Mouse (Mus musculus) urinary bladder, adult 18-20 months (tissue): ENCODE data around the gene Pygm.
A peak's percentile ranks its signal among the peaks of the same experiment; 100 is the strongest.

ENCODE experiments used
- DNase-seq, 2 experiments: peaks; one replicate each; pipeline ENCODE4 v3.0.0; 2022; ENCODE audit warnings: low spot score in 2 of 2, mixed read lengths in 2 of 2

Gene Pygm

GRCm38 (mm10) chr19:6352107-6352505, 32.1 kb upstream of the Pygm start:
- no peak for DNase-seq

- DNase-seq, result no peak
Measured at GRCm38 (mm10) chr19:6354030-6354429, 30.2 kb upstream of the Pygm start.

GRCm38 (mm10) chr19:6361291-6361690, 22.9 kb upstream of the Pygm start:
- no peak for DNase-seq

GRCm38 (mm10) chr19:6363091-6363410, 21.1 kb upstream of the Pygm start:
- DNase-seq, result no peak

GRCm38 (mm10) chr19:6363411-6364240, 20.6 kb upstream of the Pygm start, which contains the start of gene Sf1:
Gene Sf1 (plus strand): TSS chr19:6363690.
- DNase-seq, result peak; percentile 98 to 100

GRCm38 (mm10) chr19:6364317-6364725, 19.9 kb upstream of the Pygm start:
- peak; percentile 86 to 88 for DNase-seq

GRCm38 (mm10) chr19:6364842-6365241, 19.4 kb upstream of the Pygm start:
- DNase-seq, result no peak

GRCm38 (mm10) chr19:6370175-6370574, 14.0 kb upstream of the Pygm start:
- DNase-seq, result no peak

- DNase-seq, result no peak
Measured at GRCm38 (mm10) chr19:6372433-6372832, 11.8 kb upstream of the Pygm start.

- DNase-seq, result peak; percentile 34 to 72
Measured at GRCm38 (mm10) chr19:6373539-6374400, 10.4 kb upstream of the Pygm start.

GRCm38 (mm10) chr19:6374571-6374970, 9.6 kb upstream of the Pygm start:
- no peak for DNase-seq

- no peak for DNase-seq
Measured at GRCm38 (mm10) chr19:6375423-6376254, 8.6 kb upstream of the Pygm start.

- DNase-seq, result no peak
Measured at GRCm38 (mm10) chr19:6376255-6376564, 8.0 kb upstream of the Pygm start.

- DNase-seq, result no peak
Measured at GRCm38 (mm10) chr19:6376643-6377042, 7.6 kb upstream of the Pygm start.

- DNase-seq, result no peak
Measured at GRCm38 (mm10) chr19:6377327-6378040, 6.7 kb upstream of the Pygm start.

GRCm38 (mm10) chr19:6380411-6381166, 3.6 kb upstream of the Pygm start:
- DNase-seq, result no peak

- no peak for DNase-seq
Measured at GRCm38 (mm10) chr19:6381238-6381637, 3.0 kb upstream of the Pygm start.

- no peak for DNase-seq
Measured at GRCm38 (mm10) chr19:6382323-6382924, 1.8 kb upstream of the Pygm start.

- no peak for DNase-seq
Measured at GRCm38 (mm10) chr19:6383470-6383869, 729 bp upstream of the Pygm start.

GRCm38 (mm10) chr19:6384954-6385353, 755 bp downstream of the Pygm start:
- no peak for DNase-seq
